Mouse (Mus musculus) ES-E14 (cell line): ENCODE measurements around the gene Ahcyl1.

Experiments used
- CHD2 ChIP-seq: IDR thresholded peaks from 2 replicates; pipeline ENCODE4 v1.6.1; 2014; ENCODE audit warnings: mild to moderate bottlenecking, low read depth, low read length, inconsistent platforms
- MAFK ChIP-seq: IDR thresholded peaks from 2 replicates; pipeline ENCODE4 v1.6.1; 2014; ENCODE audit warnings: mild to moderate bottlenecking, low read depth, low read length, inconsistent platforms; ENCODE audit not compliant: insufficient read depth
- ZNF384 ChIP-seq: IDR thresholded peaks from 2 replicates; pipeline ENCODE4 v1.6.1; 2012; ENCODE audit warnings: low read depth, low read length, inconsistent platforms

- no peak for TF ChIP-seq CHD2
- no peak for TF ChIP-seq ZNF384
- no peak for TF ChIP-seq MAFK
Observed at GRCm38 (mm10) chr3:107733329-107733728, 37.0 kb upstream of the Ahcyl1 start.
